Mouse (Mus musculus): ENCODE data around the gene Pigc.

DNA sequence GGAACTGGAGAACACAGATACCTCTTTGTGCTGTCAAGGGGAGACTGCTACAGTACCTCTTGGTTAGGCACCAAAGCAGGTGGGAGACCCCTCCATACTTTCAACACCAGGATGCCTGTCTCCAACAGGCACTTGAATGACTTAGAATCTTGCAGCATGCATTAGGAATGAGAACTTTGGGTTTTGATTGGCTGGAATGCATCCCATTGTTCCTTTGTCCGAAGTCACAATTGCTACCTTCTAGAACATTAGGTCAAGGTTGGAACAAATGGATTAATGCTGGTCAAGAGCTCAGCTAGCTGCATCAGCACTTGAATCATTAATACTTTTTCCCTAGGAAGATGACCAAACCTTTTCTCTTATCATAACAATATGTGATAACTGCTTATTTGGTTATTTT is 10.6 kb downstream of the Pigc start, which contains the start of gene 4930558K02Rik:
- TF ChIP-seq CTCF (IDR thresholded peaks at IDR 0.05) (no peak), EP300 (IDR thresholded peaks at IDR 0.05) (no peak)

Data from lung, postnatal 0 days (tissue).